Mouse (Mus musculus) liver, postnatal 0 days (tissue): ENCODE results near the gene Fam178b.

Experiments
- CTCF ChIP-seq: sonication (generic); IDR thresholded peaks from 2 replicates; pipeline ENCODE4 v1.5.1; 2016; ENCODE audit warnings: antibody characterized with exemption, low read depth
- EP300 ChIP-seq: IDR thresholded peaks from 2 replicates; pipeline ENCODE4 v1.6.1; 2016; ENCODE audit warnings: antibody characterized with exemption, low read depth, mild to moderate bottlenecking

DNA sequence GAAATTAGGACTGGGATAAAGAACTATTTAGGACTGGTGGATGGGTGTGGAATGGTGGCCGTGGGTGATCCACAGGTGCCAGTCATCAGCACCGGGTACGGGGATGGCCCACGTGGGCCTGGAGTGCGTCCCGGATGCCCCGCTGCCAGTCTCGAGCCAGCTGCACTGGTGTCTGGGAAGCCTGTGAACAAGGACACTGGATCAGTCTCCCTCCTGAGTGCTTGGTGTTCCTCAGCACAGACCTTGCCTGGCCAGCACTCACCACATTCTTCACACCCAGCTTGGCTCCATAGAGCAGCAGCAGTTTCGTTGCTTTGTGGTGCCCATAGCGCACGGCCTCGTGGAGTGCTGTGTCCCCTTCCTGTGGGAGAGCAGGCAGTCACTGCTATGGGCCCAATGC, 151.5 kb downstream of the Fam178b start:
- no peak for TF ChIP-seq CTCF
- TF ChIP-seq EP300 = no peak
